Mouse (Mus musculus) left cerebral cortex, postnatal 25 days (tissue): ENCODE measurements at regions not wholly inside any gene's neighbourhood (a gene's known extent, or its start where the extent isn't known, plus 50 kb on each side); places are given as distances from the start of the nearest gene placed in this dataset.

Experiments used
- DNase-seq, 2 experiments: peaks; one replicate each; pipeline ENCODE4 v3.0.0; 2022; ENCODE audit warnings: low spot score in 2 of 2, mixed read lengths in 1 of 2
- intact Hi-C: fragments of 180-260 bp; cut with DNase I; formaldehyde crosslinking; loops from one replicate; pipeline ENCODE4 v1.15.1; 2025

GRCm38 (mm10) chr13:72691783-72692729 lies 63.4 kb downstream of the Irx2 start:
- intact Hi-C loops = no loop called here
- DNase-seq = no peak

DNA sequence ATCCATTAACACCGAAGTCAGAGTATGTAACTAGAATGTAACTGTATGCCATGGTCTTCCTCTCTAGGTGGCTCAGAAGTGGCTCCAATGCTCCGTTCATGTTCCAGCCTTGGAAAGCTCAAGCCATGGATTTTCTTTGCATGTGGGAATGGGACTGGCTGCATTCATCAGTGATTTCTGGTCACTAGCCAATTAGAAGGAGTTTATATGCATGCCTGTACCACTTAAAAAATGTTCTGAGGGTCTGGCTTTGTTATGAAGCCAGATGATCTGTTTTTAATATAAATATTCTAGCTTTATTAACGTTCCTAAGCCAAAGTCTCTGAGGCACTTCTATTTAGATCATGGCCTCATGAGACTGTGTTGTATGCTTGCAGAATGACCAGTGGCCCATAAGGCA lies 78.8 kb downstream of the Irx2 start:
- DNase-seq = no peak
- intact Hi-C loops = no loop called here

DNA sequence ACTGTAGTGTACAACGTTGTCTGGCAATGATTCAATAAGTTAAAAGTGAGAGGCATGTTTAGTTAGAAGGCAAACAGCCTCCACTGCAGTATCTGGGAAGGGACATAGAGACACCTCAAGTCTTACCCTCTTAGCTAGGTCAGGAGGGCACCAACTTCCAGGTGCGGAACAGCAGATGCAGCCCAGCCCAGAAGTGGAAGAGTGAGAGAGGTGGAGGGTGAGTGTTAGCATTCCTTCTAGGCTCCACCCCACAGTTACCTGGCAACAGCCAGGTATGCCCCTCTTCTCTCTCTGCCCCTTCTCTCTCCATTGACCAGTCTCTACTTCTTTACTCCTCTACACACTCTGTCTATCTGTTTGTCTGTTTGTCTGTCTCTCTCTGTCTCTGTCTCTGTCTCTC lies 80.1 kb downstream of the Irx2 start:
- intact Hi-C loops = no loop called here
- DNase-seq = no peak

- DNase-seq = no peak
- intact Hi-C loops = no loop called here
Observed at GRCm38 (mm10) chr13:72710051-72710450, 81.4 kb downstream of the Irx2 start.

GRCm38 (mm10) chr13:72711136-72711535 lies 82.5 kb downstream of the Irx2 start:
- intact Hi-C loops = no loop called here
- DNase-seq = no peak

GRCm38 (mm10) chr13:72711842-72712330 lies 83.3 kb downstream of the Irx2 start:
- no peak for DNase-seq
- intact Hi-C loops = no loop called here

DNA sequence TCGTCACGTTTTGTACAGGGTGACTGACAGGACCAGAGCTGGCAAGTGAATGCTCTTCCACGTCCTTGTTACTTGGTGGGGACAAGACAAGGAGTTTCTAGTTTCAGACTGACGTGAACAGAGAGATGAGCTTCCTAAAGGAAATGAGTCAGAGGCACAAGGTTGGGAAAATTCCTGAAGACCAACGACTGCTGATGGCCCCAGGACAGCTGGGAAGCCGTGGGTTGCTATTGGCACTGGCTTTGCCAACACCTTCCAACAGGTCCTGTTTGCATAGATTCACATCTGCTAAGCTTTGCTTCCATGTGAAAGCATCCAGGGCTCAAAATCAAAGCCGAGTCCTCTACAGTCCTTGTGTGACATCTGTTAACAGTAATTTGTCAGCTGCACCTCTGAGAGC lies 86.2 kb downstream of the Irx2 start:
- no peak for DNase-seq
- intact Hi-C loops = no loop called here

DNA sequence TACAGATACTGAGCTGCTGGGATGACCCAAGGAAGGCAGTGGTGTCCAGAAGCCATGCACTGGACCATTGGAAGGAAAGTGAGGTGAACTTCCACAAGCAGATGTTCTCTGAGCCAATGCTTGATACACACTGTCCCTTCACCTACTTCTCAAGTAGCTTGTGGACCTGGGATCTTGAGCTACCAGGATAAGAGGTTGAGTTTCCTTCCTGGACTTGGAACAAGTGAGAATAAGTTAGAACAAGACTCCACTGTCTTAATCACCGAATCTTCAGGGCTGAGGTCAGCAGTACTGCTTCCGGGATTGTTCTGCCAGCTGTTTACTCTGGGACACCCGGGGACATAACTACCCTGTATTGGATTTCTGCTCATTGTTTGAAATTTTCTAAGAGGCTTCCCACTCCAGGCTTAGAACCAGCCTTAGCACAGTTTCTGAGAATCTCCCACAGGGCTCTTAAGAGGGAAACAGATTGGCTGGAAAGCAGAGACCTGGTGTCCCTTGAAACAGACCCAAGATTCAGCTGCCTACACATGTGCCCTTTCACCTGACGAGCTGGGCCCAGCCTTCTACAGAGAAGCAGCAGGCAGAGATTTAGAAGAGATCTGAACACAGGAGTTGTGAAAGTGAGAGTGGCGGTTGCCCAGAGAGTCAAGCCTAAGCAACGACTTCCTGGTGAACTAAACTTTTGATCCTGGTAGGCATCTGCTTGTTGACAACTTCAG lies 87.5 kb downstream of the Irx2 start:
- intact Hi-C loops = no loop called here
- DNase-seq = no peak

DNA sequence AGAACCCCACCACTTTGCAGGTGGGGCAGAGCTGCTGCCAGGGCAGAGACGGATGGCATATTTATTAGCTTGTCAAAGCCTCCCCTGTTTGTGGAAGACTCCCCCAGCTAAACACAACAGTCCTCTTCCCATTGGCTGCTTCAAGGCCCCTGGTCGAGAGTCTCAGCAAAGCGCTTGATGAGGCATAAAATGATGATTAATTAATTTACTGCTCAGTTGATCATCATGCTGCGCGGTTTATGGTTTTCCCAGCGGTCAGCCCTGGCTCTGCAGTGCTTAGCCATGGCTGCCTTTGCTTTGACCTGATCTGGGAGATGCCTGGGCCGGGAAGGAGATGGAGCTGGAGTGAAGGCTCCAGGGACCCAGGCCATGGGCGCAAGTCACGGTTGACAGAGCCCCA lies 98.5 kb downstream of the Irx2 start:
- intact Hi-C loops = no loop called here
- DNase-seq = no peak

DNA sequence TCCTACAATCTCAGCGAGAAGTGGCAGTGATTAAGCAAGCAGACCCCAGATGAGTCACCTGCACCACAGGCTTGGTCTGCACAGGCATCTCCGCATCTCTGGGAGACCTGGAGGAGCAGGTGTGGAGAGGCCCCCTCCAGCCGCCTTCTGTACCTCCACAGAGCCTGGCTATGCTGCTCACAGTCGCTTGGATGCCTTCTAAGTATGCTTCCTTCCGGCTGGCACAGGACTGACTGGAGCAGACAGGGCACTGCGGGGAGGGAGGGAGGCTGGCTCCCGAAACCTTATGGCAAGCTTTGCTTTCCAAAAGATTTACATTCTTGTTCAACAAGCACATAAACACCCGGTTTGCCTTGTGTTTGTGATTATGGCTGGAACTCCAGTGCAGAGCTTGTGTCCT lies 107.3 kb downstream of the Irx2 start:
- no peak for DNase-seq
- intact Hi-C loops = no loop called here

DNA sequence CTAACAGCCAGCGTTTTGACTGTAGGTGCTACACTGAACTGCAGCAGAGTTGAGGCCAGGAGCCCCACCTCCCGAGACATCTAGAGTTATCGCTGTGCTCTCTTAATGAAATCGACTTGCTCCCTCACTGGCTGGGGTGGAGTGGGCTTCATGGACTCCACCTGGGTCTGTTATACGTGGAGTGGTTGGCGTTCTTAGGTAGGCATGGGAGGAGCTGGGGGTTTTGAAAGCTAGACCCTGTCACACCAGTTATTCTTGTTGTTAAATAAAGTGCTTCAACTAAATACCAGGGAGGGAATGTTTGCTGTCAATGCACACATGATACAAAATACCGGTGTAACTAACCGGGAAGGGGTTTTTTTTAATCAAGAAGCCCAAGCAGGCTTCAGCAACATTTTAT lies 108.4 kb downstream of the Irx2 start:
- no peak for DNase-seq
- intact Hi-C loops = no loop called here

- intact Hi-C loops = no loop called here
- DNase-seq = no peak
Observed at GRCm38 (mm10) chr13:72747187-72747586, 118.6 kb downstream of the Irx2 start.

- intact Hi-C loops = no loop called here
- DNase-seq = no peak
Observed at GRCm38 (mm10) chr13:72755036-72755435, 126.4 kb downstream of the Irx2 start.

GRCm38 (mm10) chr13:72762481-72762880 lies 133.9 kb downstream of the Irx2 start:
- no peak for DNase-seq
- intact Hi-C loops = no loop called here

GRCm38 (mm10) chr13:72763337-72763736 lies 134.7 kb downstream of the Irx2 start:
- intact Hi-C loops = no loop called here
- no peak for DNase-seq

DNA sequence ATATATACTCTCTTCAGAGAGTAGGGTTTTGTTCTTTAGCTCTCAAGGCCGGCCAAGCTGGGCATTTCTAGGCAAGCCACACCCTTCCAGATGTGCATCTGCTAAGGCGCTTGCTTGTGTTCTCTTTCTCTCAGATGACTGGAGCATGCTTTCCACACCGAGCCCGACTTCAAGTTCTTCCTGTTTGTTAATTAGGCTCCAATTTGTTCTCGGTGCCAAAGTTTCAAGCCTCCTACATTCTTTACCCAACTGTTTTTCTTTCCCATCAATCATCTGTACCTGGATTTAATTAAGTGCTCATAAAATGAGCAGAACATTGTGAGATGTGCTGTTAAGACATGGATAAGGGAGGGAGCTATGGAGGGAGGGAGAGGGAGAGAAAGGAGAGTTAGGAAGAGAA lies 138.7 kb downstream of the Irx2 start:
- no peak for DNase-seq
- intact Hi-C loops = loop anchor here (5.0 kb wide), 1 partner anchor 1660 kb away; no protein-coding TSS in a partner anchor

- intact Hi-C loops = loop anchor here (2.0 to 5.0 kb wide), 2 partner anchors 130 to 1662 kb away; no protein-coding TSS in a partner anchor
- peak; percentile 45 to 77 for DNase-seq
Observed at GRCm38 (mm10) chr13:72769007-72769595, 140.5 kb downstream of the Irx2 start.

- no peak for DNase-seq
Observed at GRCm38 (mm10) chr13:72783026-72783726, 154.6 kb downstream of the Irx2 start.

GRCm38 (mm10) chr13:72783727-72784070 lies 155.1 kb downstream of the Irx2 start:
- DNase-seq = no peak
- intact Hi-C loops = no loop called here

More at GRCm38 (mm10) chr13:72783026-72783726, 154.6 kb downstream of the Irx2 start:
- intact Hi-C loops = no loop called here

GRCm38 (mm10) chr13:72792695-72793094 lies 164.1 kb downstream of the Irx2 start:
- DNase-seq = no peak
- intact Hi-C loops = no loop called here
